Mouse (Mus musculus): Measurements from ENCODE around the gene Bhmt2.
A peak's percentile ranks its signal among the peaks of the same experiment; 100 is the strongest.

Bhmt2 gene

DNA sequence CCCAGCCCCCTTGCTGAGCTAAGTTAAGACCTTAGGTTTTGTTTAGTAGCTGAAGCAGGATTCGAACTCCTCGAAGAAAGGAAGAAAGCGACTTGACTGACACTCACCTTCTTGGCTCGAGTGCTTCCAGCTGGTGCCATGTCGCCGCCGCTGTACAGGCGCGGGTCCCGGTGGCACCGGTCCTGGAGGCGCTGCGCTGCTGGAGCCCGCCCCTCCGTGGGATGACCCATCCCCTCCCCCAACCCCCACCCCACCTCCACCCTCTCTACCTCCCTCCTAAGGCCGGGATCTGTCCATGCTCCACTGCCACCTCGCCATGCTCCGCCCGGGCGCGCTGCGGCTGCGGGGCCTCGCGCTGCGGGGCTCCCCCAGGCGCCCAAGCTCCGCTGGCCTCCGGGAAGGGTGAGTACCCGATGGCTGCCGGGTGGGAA, at the start of gene Bhmt2, which contains the start of gene Dmgdh:
TSS of gene Bhmt2 (minus strand) at position 172 of the 431 bp plus-strand sequence.
TSS of gene Dmgdh (plus strand) at position 303 of the 431 bp plus-strand sequence.
- DNase-seq = no peak

DNA sequence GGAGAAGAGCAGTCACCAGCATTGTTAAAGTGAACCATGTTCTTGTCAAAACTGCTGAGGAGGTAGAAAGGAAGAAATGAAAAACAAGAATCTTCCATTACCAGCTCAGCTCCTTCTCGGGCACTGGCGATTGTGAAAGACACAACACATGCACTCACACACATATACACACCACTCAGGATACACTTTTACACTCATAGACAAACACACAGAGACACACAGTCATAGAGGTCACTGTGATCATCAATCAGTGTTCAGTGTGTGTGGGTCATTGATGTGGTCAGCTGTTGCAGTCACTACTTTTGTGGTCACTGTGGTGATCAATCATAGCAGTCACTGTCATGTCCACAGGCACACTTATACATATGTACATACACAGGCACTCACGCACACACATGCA, 49.4 kb upstream of the Bhmt2 start:
- DNase-seq = no peak

DNA sequence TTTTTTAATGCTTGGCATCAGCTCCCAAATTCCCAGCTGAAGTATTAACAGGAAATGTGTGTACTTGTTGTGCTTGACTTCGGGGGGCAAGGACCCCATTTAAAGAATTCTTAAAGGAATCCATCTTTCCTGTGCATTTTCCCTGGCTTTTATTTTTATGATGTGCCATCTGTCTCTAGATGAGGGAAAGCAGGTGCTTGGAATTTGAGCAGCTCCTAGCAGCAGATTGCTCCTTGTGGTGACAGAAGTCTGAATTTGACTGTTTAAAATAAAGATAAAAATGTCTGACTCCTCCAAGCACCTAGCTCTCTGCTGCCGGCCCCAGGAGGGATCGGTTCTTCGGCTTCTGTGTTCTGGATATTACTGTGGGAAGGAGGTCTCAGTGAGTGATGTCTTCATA, 47.8 kb upstream of the Bhmt2 start:
- DNase-seq = no peak

- peak; percentile 32 for DNase-seq
Observed at GRCm38 (mm10) chr13:93718948-93719347, 44.8 kb upstream of the Bhmt2 start.

DNA sequence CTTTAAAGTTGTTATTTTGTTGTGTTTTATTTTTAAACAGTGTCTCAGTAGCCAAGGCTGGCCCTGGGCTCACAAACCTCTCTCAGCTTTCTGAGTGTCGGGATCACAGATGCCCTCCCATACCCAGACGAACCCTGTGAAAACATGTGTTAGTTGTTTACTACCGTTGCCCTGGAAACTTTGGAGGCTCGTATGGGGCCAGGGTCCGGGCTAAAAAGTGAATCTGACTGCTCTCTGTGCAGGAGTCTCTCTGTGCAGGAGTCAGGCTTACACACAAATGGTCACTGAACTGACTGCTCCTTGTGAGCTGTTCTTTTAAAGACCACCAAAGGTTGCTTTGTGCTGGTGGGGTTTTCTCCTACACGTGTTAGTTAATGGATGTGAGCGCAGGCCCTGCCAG, 43.0 kb upstream of the Bhmt2 start:
- DNase-seq = no peak

GRCm38 (mm10) chr13:93713826-93714225, 39.7 kb upstream of the Bhmt2 start:
- DNase-seq = no peak

GRCm38 (mm10) chr13:93712362-93712761, 38.3 kb upstream of the Bhmt2 start:
- no peak for DNase-seq

- no peak for DNase-seq
Observed at GRCm38 (mm10) chr13:93711226-93711625, 37.1 kb upstream of the Bhmt2 start.

GRCm38 (mm10) chr13:93710325-93710724, 36.2 kb upstream of the Bhmt2 start:
- no peak for DNase-seq

DNA sequence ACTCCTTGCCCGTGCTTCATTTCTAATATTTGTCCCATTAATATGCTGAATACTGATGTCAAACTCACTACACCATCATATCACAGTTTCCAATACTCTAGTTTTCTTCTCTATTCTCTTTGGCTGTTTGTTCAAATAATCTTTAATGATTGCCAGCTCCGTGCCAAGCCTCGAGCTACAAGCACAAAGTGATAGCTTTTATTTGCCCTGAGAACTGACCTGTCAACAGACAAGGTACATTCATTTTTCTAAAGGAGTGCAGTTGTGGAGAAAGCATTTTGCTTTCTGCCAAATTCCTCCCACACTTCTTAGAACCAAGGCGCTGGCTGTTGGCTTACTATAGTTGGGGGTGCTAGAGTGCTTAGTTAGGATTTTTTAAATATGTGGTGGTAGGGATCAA, 33.2 kb upstream of the Bhmt2 start:
- no peak for DNase-seq

DNA sequence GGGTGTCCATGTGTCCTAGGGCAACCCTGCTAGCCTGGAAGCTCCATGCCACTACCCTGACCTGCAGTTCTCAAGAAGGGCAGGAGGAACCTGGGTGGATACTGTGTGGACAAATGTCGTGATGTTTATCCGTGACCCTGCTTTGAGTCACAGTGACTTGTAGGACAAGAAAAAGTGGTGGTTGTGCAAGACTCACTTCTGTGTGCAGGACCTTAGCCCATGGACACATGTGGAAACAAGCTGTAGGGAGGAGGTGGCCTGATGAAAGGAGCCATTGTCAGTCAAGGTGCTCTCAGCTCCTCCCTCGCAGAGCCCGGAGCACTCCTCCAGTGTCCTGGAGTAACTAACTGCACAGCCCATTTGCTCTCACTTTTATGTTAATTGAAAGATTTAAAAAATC, 31.6 kb upstream of the Bhmt2 start:
- DNase-seq = no peak

- no peak for DNase-seq
Observed at GRCm38 (mm10) chr13:93698866-93699265, 24.8 kb upstream of the Bhmt2 start.

GRCm38 (mm10) chr13:93690821-93691220, 16.7 kb upstream of the Bhmt2 start:
- no peak for DNase-seq

DNA sequence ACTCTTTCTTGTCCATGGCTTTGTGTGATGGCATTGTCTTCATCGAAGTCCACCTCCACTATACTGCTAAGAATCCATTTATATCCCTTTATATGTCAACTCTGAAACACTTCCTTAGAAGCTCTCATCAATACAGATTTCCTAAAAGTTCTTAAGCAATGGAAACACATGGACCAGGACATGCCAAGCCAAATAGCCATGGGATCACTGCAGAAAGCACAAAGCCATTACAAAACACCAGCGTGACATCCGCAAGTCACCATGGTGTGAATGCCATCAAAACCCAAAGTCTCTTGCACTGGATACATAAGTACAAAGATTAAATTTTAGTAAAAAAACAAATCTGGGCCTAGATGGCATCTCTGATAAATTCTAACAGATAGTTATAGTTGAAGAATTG, 15.5 kb upstream of the Bhmt2 start:
- no peak for DNase-seq

DNA sequence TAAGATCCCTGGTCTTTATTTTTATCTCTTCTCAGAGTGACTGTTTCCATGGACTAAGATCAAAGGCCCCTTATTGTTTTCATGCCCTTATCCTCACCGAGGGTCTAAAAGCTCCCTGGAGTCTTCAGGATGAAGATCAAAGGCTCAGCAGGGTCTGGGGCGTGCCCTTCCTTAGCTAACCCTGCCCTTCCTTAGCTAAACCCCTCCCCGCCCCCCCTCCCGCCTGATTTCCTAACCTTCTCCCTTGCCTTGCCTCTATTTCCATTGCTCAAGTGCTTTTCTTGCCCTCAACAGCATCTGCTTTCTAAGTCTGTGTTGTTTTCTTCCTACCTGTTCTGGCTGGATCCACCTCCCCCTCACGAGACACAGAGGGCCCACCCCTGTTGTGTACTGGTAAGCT, 13.2 kb upstream of the Bhmt2 start:
- no peak for DNase-seq

GRCm38 (mm10) chr13:93685226-93685625, 11.1 kb upstream of the Bhmt2 start:
- DNase-seq = no peak

- no peak for DNase-seq
Observed at GRCm38 (mm10) chr13:93683336-93683735, 9.2 kb upstream of the Bhmt2 start.

DNA sequence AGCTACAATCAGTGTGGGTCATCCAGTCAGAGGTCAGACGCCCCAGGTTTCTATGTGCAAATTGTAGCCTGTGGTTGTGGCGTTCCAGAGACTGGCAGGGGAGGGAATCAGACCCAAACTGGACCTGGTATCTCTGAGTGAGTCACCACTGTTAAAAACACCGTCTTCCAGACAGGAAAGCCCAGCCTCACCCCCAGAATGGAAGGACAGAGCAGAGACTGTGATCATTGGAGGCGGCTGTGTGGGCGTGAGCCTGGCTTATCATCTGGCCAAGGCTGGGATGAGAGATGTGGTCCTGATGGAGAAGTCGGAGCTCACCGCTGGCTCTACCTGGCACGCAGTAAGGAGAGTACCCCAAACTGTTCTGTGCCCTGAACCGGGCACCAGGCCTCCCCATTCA, 2.8 kb upstream of the Bhmt2 start:
- no peak for DNase-seq

- no peak for DNase-seq
Observed at GRCm38 (mm10) chr13:93673296-93673695, 806 bp downstream of the Bhmt2 start.

DNA sequence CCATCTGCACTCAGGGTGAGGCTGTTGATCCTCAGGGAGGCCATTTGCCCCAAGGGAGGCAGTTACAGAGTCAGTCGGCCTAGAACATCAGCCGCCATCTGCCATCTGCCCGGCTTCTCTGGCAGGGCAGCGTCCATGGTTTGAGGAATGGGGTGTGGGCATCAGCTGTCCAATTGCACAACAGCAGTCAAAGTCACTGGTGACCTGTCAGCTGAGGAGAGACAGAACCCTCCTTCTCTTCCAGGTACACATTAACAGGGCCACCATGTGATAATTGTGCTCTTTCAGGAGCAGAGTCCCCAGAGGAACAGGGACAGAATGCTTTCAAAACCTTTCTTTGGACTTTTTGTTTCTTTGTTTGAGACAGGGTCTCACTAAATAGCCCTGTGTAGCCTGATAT, 1.7 kb downstream of the Bhmt2 start:
- no peak for DNase-seq

DNA sequence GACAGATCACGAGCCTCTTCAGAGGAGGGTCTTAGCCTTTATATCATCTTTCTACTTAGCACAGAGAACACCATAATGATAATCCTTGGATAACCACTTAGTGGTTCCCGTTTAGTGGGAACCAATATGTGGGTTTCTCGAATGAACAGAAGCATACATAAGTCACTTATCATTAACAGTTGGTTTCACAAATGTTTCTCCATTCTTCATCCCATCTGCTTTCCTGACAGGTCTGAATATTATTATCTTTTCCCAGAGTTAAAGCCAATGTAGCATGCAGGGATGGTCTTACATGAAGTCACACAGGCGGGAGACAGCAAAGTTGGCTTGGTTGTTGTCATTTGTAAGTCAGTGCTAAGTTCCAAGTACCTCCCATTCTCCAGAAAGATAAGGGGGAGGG, 6.5 kb downstream of the Bhmt2 start:
- DNase-seq = no peak

GRCm38 (mm10) chr13:93657941-93658340, 16.2 kb downstream of the Bhmt2 start:
- DNase-seq = no peak

DNA sequence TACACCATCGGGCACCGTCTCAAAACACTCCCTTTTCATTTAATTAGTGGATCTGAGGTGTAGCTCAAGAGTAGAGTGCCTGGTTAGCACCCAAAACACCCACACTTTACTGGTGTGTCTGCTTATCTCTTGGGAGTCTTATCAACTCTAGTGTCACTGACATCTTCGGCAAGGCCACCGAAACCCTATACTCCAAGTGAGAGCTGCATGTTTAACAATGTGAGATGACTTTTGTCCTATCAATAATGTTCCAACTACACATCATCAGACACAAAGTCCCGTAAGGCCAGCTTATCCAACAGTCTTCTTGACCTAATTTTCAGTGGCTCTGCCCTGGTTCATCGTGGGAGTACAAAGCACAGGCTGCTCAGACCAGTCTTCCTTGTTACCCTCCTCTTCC, 20.7 kb downstream of the Bhmt2 start:
- no peak for DNase-seq

DNA sequence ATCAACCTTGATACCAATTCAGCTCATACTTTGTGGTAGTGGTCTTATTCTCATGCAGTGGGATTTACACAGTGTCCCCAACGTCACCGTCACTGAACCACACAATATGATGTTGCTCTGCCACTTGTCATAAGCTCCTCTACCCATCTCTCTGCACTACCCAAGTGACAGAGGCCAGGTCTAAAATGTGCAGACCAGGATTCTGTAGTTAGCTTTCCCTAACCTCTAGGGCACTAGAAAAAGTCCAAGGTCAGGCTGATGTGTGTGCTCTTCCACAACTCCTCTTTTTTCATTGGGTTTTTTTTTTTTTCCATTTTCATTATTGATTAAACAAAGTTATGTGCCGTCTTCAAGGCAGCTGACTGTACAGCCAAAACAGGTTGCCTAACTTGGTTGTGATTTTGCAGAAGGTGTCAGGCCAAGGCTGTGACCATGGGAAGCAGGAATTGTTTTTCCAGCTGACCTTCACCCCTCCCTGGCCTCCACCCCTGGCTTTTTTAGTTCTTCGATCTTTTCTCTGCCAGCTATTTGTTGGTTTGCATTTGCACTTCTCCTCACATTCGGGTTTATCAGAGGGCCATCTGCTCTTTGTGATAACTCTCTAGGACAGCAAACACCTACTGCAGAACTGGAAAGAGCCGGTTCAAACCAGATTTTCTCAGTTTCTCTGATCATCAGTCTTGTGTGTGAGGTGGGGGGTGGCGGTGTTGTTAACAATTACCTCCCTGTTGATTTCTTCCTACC, 25.5 kb downstream of the Bhmt2 start:
- DNase-seq = no peak

GRCm38 (mm10) chr13:93639636-93640035, 34.5 kb downstream of the Bhmt2 start:
- DNase-seq = no peak

All from B cell, adult 2 months (primary cell).